In the genomic region with DNA sequence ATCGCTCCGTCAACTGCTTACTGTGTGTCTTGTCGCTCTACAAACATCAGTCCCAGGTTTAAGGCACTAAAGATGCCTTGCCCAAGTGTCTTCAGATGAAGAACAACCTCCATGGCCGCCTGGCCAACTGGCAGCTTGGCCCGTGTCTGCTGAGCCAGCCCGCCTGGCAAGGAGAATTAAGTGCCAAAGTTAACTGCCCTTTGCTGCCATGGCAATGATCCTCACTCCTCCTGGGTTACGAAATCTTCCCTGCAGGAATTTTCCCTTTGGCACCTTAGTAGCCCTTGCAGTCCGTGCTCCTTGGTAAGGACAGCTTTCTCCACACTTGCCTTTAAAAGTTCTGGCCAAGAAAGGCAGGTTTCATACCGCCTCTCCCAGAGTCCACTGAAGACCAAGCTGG, we compare ENCODE assay signal across 10 mouse cellular contexts. TPM values are rescaled to one million over a fixed set of nuclear protein-coding genes. Genes with fewer than 3 reads are reported as not detected.
A peak's percentile ranks its signal among the peaks of the same experiment; 100 is the strongest.
DNase-seq lines count a peak whose midpoint lies in the region; ATAC-seq and TF ChIP-seq lines count a peak whose summit lies in the region.
"Had no signal": no experiment of that assay in that cellular context is flagged by ENCODE, and none has a peak within 500 bp of the region (broad histone marks: within the 10 kb centered on the region; RNA-seq: fewer than 3 reads in every experiment).

No protein-coding gene starts in this region.

- intact Hi-C loops in left cerebral cortex, postnatal 14 days (cut with DNase I) = no loop called here

- H3K4me3 ChIP-seq in lung, adult 2 months (replicated peaks; ENCODE audit: extremely low read depth, low read depth, low read length) = no peak overlapping the region
- H3K4me3 ChIP-seq: liver, embryonic 15.5 days; neural tube, embryonic 13.5 days had no signal

- WGBS in lung, adult 2 months = 61% methylated on average over 9 of the region's 9 CpGs

- no peak for ATAC-seq in megakaryocyte-erythroid progenitor cell, adult 5-6 weeks (replicated peaks; ENCODE audit: low FRiP score, low TSS enrichment, poor library complexity, severe bottlenecking)
- ATAC-seq in erythroid progenitor cell, adult 5-6 weeks (replicated peaks; ENCODE audit: low FRiP score, poor library complexity, severe bottlenecking) = no peak

- 0 out of 2 replicates have a peak, but pooled peaks cover 7% of the 10 kb centered on the region for H3K4me1 ChIP-seq in lung, adult 2 months (ENCODE audit: control insufficient read depth, insufficient read depth, low read length)
- H3K4me1 ChIP-seq: neural tube, embryonic 13.5 days had no signal

- no peak for TF ChIP-seq CTCF in lung, adult 2 months (IDR thresholded peaks at IDR 0.05; ENCODE audit: insufficient read depth, low read length)

- peak; percentile 8 to 13 for DNase-seq in left cerebral cortex, postnatal 14 days (ENCODE audit: low spot score in 2 of 2)
- DNase-seq in left cerebral cortex, adult 9 months (ENCODE audit: low spot score in 2 of 2) = no peak
- DNase-seq in adrenal gland, postnatal 25 days = peak; percentile 57
- DNase-seq in gastrocnemius, adult 8-10 months (ENCODE audit: low spot score in 2 of 2) = peak; percentile 20 to 52
- DNase-seq in lung, adult 2 months = peak; percentile 61
- DNase-seq in spleen, postnatal 14 days (ENCODE audit: low spot score in 2 of 2) = no peak

- no peak for TF ChIP-seq POLR2A in lung, adult 2 months (IDR thresholded peaks at IDR 0.05; ENCODE audit: borderline replicate concordance, extremely low read depth, low read depth, low read length)

RNA-seq across cellular contexts. Expression of gene Cobll1, which starts 20.9 kb away (rescaled TPM):
- total RNA-seq in left cerebral cortex, postnatal 14 days (2021) = 1 to 10 TPM; 9.1 to 9.8 TPM
- 274 and 367 TPM in 2 replicates for total RNA-seq in adrenal gland, postnatal 25 days (2021)
- total RNA-seq in gastrocnemius, adult 8-10 months (2022) = 1 to 10 TPM; 4.0 to 5.1 (median 4.4) TPM
- polyA plus RNA-seq in lung, adult 2 months (2012; rRNA removed) = 12.0 and 14.0 TPM in 2 replicates
- total RNA-seq in megakaryocyte-erythroid progenitor cell, adult 5-6 weeks (2014; fragmentation: Nextera tagmentation) = 2.7 and 6.5 TPM in 2 replicates
- 0.91 and 1.1 TPM in 2 replicates for total RNA-seq in megakaryocyte-erythroid progenitor cell, adult 5-6 weeks (2017)
- total RNA-seq in erythroid progenitor cell, adult 5-6 weeks (2015; ENCODE audit: low replicate concordance) = 2.9 and 4.3 TPM in 2 replicates
- not detected in 2 replicates for total RNA-seq in erythroid progenitor cell, adult 5-6 weeks (2017; ENCODE audit: low replicate concordance)

Comparison
In these comparisons a context has a peak if more than half of its experiments do, and no peak if none do; other contexts are left out.
1. DNase-seq: peak in left cerebral cortex, postnatal 14 days (2 of 2), adrenal gland, postnatal 25 days (single experiment), gastrocnemius, adult 8-10 months (2 of 2) and lung, adult 2 months (single experiment); none in left cerebral cortex, adult 9 months (0 of 2) and spleen, postnatal 14 days (0 of 2).
2. RNA of gene Cobll1, which starts 20.9 kb away (total RNA-seq): 274 to 367 TPM in adrenal gland, postnatal 25 days; 9.1 to 9.8 TPM in left cerebral cortex, postnatal 14 days, 4.0 to 5.1 TPM in gastrocnemius, adult 8-10 months, 2.9 to 4.3 TPM in erythroid progenitor cell, adult 5-6 weeks and 0.91 to 6.5 TPM in megakaryocyte-erythroid progenitor cell, adult 5-6 weeks; every median in the first group is over 10 times any median in the second.